Comparison of ENCODE assay signal across 21 mouse cellular contexts in the genomic region with DNA sequence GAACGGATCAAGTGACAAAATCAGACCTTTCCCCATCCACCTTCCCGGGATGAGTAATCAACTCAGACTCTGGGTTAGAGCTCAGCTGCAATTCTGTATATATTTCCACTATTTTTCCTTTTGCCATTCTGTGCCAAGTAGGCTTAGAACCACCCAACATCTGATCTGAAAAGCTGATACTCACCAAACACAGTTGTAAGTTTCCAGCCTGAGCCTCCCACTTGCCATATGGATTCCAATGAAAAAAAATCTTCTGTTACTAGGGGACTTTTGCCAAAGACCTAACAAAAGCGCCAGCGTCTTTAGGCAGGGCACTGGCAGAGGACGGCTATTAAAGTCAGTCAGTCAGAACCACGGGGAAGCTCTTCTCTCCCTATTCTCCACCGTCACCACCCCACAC. TPM values are rescaled to one million over a fixed set of nuclear protein-coding genes. Genes with fewer than 3 reads are reported as not detected.
DNase-seq lines count a peak whose midpoint lies in the region; ATAC-seq and TF ChIP-seq lines count a peak whose summit lies in the region.
"Had no signal": no experiment of that assay in that cellular context is flagged by ENCODE, and none has a peak within 500 bp of the region (broad histone marks: within the 10 kb centered on the region; RNA-seq: fewer than 3 reads in every experiment).

No protein-coding gene starts in this region.

- WGBS in forebrain, embryonic 15.5 days = 30% methylated on average over 7 of the region's 7 CpGs
- 48% methylated on average over 7 of the region's 7 CpGs for WGBS in forebrain, embryonic 11.5 days
- 24% methylated on average over 7 of the region's 7 CpGs for WGBS in neural tube, embryonic 13.5 days
- 25% methylated on average over 7 of the region's 7 CpGs for whole genome bisulfite sequencing in neural tube, embryonic 15.5 days
- 49% methylated on average over 7 of the region's 7 CpGs for WGBS in stomach, postnatal 0 days

- no peaks in the 10 kb centered on the region for H3K9me3 ChIP-seq in forebrain, embryonic 15.5 days
- no peaks in the 10 kb centered on the region for H3K9me3 ChIP-seq in forebrain, embryonic 11.5 days (ENCODE audit: control insufficient read depth, low read length)
- H3K9me3 ChIP-seq in neural tube, embryonic 13.5 days = no peaks in the 10 kb centered on the region
- H3K9me3 ChIP-seq in neural tube, embryonic 15.5 days (replicated peaks) = no peaks in the 10 kb centered on the region
- no peaks in the 10 kb centered on the region for H3K9me3 ChIP-seq in stomach, postnatal 0 days (ENCODE audit: control insufficient read depth, low read length)
- H3K9me3 ChIP-seq: forebrain, embryonic 13.5 days; G1E; heart, embryonic 15.5 days; lung, embryonic 15.5 days had no signal

- no peak for TF ChIP-seq EP300 in stomach, postnatal 0 days (optimal IDR thresholded peaks at IDR 0.05)

- H3K27me3 ChIP-seq in forebrain, embryonic 15.5 days = 0 out of 2 replicates have a peak, but pooled peaks cover 4% of the 10 kb centered on the region
- peaks cover 7% of the 10 kb centered on the region for H3K27me3 ChIP-seq in forebrain, embryonic 11.5 days (ENCODE audit: control insufficient read depth, insufficient read depth, low read length)
- H3K27me3 ChIP-seq in neural tube, embryonic 13.5 days = peaks cover 3% of the 10 kb centered on the region; the same call in 1 of the 2 replicates
- H3K27me3 ChIP-seq in neural tube, embryonic 15.5 days (replicated peaks) = no peaks in the 10 kb centered on the region
- H3K27me3 ChIP-seq in stomach, postnatal 0 days (ENCODE audit: control insufficient read depth, insufficient read depth, low read length) = no peaks in the 10 kb centered on the region

- no peak for TF ChIP-seq CTCF in stomach, postnatal 0 days (IDR thresholded peaks at IDR 0.05; ENCODE audit: low read depth)

- DNase-seq in forebrain, embryonic 11.5 days (ENCODE audit: low spot score) = no peak
- peak; percentile 30 for DNase-seq in layer of hippocampus, adult 11-12 months (ENCODE audit: low spot score)
- no peak for DNase-seq in layer of hippocampus, postnatal 25 days (ENCODE audit: extremely low spot score in 1 of 2, low spot score in 1 of 2)
- peak; percentile 62 for DNase-seq in layer of hippocampus, adult 9-11 months
- no peak for DNase-seq in stomach, postnatal 0 days (ENCODE audit: low spot score)
- DNase-seq: adrenal gland, postnatal 25 days; cerebellum, adult 18-20 months; gastrocnemius, postnatal 14 days; heart, adult 2 months; heart, postnatal 4 days; kidney, adult 18-20 months; kidney, postnatal 25 days; lung, postnatal 4 days had no signal

- no peak overlapping the region for H3K9ac ChIP-seq in forebrain, embryonic 15.5 days (replicated peaks)
- H3K9ac ChIP-seq in forebrain, embryonic 11.5 days (ENCODE audit: low read length) = no peak overlapping the region
- H3K9ac ChIP-seq in neural tube, embryonic 13.5 days = no peak overlapping the region
- no peak overlapping the region for H3K9ac ChIP-seq in neural tube, embryonic 15.5 days (replicated peaks)
- H3K9ac ChIP-seq in stomach, postnatal 0 days (ENCODE audit: low read length) = no peak overlapping the region
- H3K9ac ChIP-seq: forebrain, embryonic 13.5 days; heart, embryonic 15.5 days; liver, embryonic 14.5 days; lung, embryonic 15.5 days had no signal

- 0 out of 2 replicates have a peak, but pooled peaks cover 3% of the 10 kb centered on the region for H3K36me3 ChIP-seq in forebrain, embryonic 15.5 days
- no peaks in the 10 kb centered on the region for H3K36me3 ChIP-seq in forebrain, embryonic 11.5 days (ENCODE audit: control insufficient read depth, insufficient read depth, low read length)
- H3K36me3 ChIP-seq in neural tube, embryonic 13.5 days = peaks cover 2% of the 10 kb centered on the region; the same call in 1 of the 2 replicates
- H3K36me3 ChIP-seq in neural tube, embryonic 15.5 days = peaks cover 2% of the 10 kb centered on the region; the same call in 1 of the 2 replicates
- no peaks in the 10 kb centered on the region for H3K36me3 ChIP-seq in stomach, postnatal 0 days (ENCODE audit: control insufficient read depth, insufficient read depth, low read length)
- H3K36me3 ChIP-seq: heart, embryonic 15.5 days; lung, embryonic 15.5 days had no signal

- 0 out of 2 replicates have a peak overlapping the region, but pooled peaks have one; percentile 2 for H3K27ac ChIP-seq in forebrain, embryonic 15.5 days (replicated peaks)
- H3K27ac ChIP-seq in forebrain, embryonic 11.5 days (ENCODE audit: low read depth, low read length) = no peak overlapping the region
- H3K27ac ChIP-seq in neural tube, embryonic 13.5 days (replicated peaks) = peak overlapping the region; percentile 81
- no peak overlapping the region for H3K27ac ChIP-seq in neural tube, embryonic 15.5 days (replicated peaks)
- no peak overlapping the region for H3K27ac ChIP-seq in stomach, postnatal 0 days (replicated peaks)
- H3K27ac ChIP-seq: forebrain, embryonic 13.5 days; heart, adult 2 months; heart, embryonic 15.5 days; liver, embryonic 14.5 days; lung, embryonic 15.5 days had no signal

- no peak overlapping the region for H3K4me3 ChIP-seq in forebrain, embryonic 15.5 days
- no peak overlapping the region for H3K4me3 ChIP-seq in forebrain, embryonic 11.5 days (ENCODE audit: low read depth, low read length)
- no peak overlapping the region for H3K4me3 ChIP-seq in neural tube, embryonic 13.5 days
- no peak overlapping the region for H3K4me3 ChIP-seq in neural tube, embryonic 15.5 days (replicated peaks)
- H3K4me3 ChIP-seq in stomach, postnatal 0 days (ENCODE audit: low read depth, low read length) = no peak overlapping the region
- H3K4me3 ChIP-seq: forebrain, embryonic 13.5 days; heart, adult 2 months; heart, embryonic 15.5 days; lung, embryonic 15.5 days had no signal

- no peak for ATAC-seq in forebrain, embryonic 15.5 days (replicated peaks)
- no peak for ATAC-seq in forebrain, embryonic 11.5 days (replicated peaks; ENCODE audit: low FRiP score)
- ATAC-seq in neural tube, embryonic 13.5 days (ENCODE audit: low read depth) = no peak
- ATAC-seq in neural tube, embryonic 15.5 days (ENCODE audit: low FRiP score) = no peak
- ATAC-seq in stomach, postnatal 0 days (ENCODE audit: low FRiP score, low TSS enrichment) = no peak
- ATAC-seq: forebrain, embryonic 13.5 days had no signal

- no peak overlapping the region for H3K4me2 ChIP-seq in forebrain, embryonic 15.5 days (replicated peaks)
- H3K4me2 ChIP-seq in forebrain, embryonic 11.5 days (ENCODE audit: low read depth, low read length, severe bottlenecking) = no peak overlapping the region
- no peak overlapping the region for H3K4me2 ChIP-seq in neural tube, embryonic 13.5 days
- no peak overlapping the region for H3K4me2 ChIP-seq in neural tube, embryonic 15.5 days
- no peak overlapping the region for H3K4me2 ChIP-seq in stomach, postnatal 0 days (replicated peaks; ENCODE audit: low read depth)
- H3K4me2 ChIP-seq: forebrain, embryonic 13.5 days; heart, embryonic 15.5 days; lung, embryonic 15.5 days had no signal

- peaks cover 40% of the 10 kb centered on the region for H3K4me1 ChIP-seq in forebrain, embryonic 15.5 days
- H3K4me1 ChIP-seq in forebrain, embryonic 11.5 days (replicated peaks; ENCODE audit: control insufficient read depth, insufficient read depth, low read length) = peaks cover 3% of the 10 kb centered on the region; the same call in 1 of the 2 replicates
- H3K4me1 ChIP-seq in neural tube, embryonic 13.5 days (replicated peaks) = peaks cover 39% of the 10 kb centered on the region
- peaks cover 25% of the 10 kb centered on the region for H3K4me1 ChIP-seq in neural tube, embryonic 15.5 days
- peaks cover 3% of the 10 kb centered on the region; the same call in 1 of the 2 replicates for H3K4me1 ChIP-seq in stomach, postnatal 0 days (replicated peaks; ENCODE audit: control insufficient read depth, insufficient read depth)

RNA-seq across cellular contexts. Expression of a gene that starts 1.3 kb away (rescaled TPM):
- polyA plus RNA-seq in forebrain, embryonic 15.5 days (2015; fragmentation: Nextera tagmentation; extraction: Ambion mirVana) = 2.7 and 2.8 TPM in 2 replicates
- polyA plus RNA-seq in forebrain, embryonic 11.5 days (2014; fragmentation: Nextera tagmentation; extraction: Ambion mirVana) = 1.9 and 2.2 TPM in 2 replicates
- total RNA-seq in layer of hippocampus, postnatal 25 days (2021) = under 1 TPM; 0.70 to 0.71 TPM
- 4.2 and 6.0 TPM in 2 replicates for polyA plus RNA-seq in neural tube, embryonic 13.5 days (2015; fragmentation: Nextera tagmentation; extraction: Ambion mirVana)
- 3.4 and 3.5 TPM in 2 replicates for polyA plus RNA-seq in neural tube, embryonic 15.5 days (2015; fragmentation: Nextera tagmentation; extraction: Ambion mirVana)
- polyA plus RNA-seq in stomach, postnatal 0 days (2015; fragmentation: Nextera tagmentation; extraction: Ambion mirVana) = 0.36 and 0.39 TPM in 2 replicates
- total RNA-seq: adrenal gland, postnatal 25 days; heart, adult 2 months; heart, postnatal 4 days had no signal
- polyA plus RNA-seq: G1E; heart, adult 2 months had no signal

RNA-seq across cellular contexts. Expression of a gene that starts 22.1 kb away (rescaled TPM):
- 14.6 and 16.6 TPM in 2 replicates for polyA plus RNA-seq in forebrain, embryonic 15.5 days (2015; fragmentation: Nextera tagmentation; extraction: Ambion mirVana)
- 19.9 and 22.2 TPM in 2 replicates for polyA plus RNA-seq in forebrain, embryonic 11.5 days (2014; fragmentation: Nextera tagmentation; extraction: Ambion mirVana)
- total RNA-seq in layer of hippocampus, postnatal 25 days (2021) = 10 to 100 TPM; 11.2 to 11.5 TPM
- 16.0 and 16.3 TPM in 2 replicates for polyA plus RNA-seq in neural tube, embryonic 13.5 days (2015; fragmentation: Nextera tagmentation; extraction: Ambion mirVana)
- 15.9 and 17.3 TPM in 2 replicates for polyA plus RNA-seq in neural tube, embryonic 15.5 days (2015; fragmentation: Nextera tagmentation; extraction: Ambion mirVana)
- polyA plus RNA-seq in stomach, postnatal 0 days (2015; fragmentation: Nextera tagmentation; extraction: Ambion mirVana) = 3.3 and 4.1 TPM in 2 replicates

RNA-seq across cellular contexts. Expression of a gene that starts 28.9 kb away (rescaled TPM):
- polyA plus RNA-seq in forebrain, embryonic 15.5 days (2015; fragmentation: Nextera tagmentation; extraction: Ambion mirVana) = 483 and 504 TPM in 2 replicates
- polyA plus RNA-seq in forebrain, embryonic 11.5 days (2014; fragmentation: Nextera tagmentation; extraction: Ambion mirVana) = 272 and 278 TPM in 2 replicates
- 100 to 1,000 TPM; 196 to 239 TPM for total RNA-seq in layer of hippocampus, postnatal 25 days (2021)
- 491 and 502 TPM in 2 replicates for polyA plus RNA-seq in neural tube, embryonic 13.5 days (2015; fragmentation: Nextera tagmentation; extraction: Ambion mirVana)
- polyA plus RNA-seq in neural tube, embryonic 15.5 days (2015; fragmentation: Nextera tagmentation; extraction: Ambion mirVana) = 403 and 479 TPM in 2 replicates
- 290 and 292 TPM in 2 replicates for polyA plus RNA-seq in stomach, postnatal 0 days (2015; fragmentation: Nextera tagmentation; extraction: Ambion mirVana)

RNA-seq across cellular contexts. Expression of a gene that starts 35.0 kb away (rescaled TPM):
- polyA plus RNA-seq in forebrain, embryonic 15.5 days (2015; fragmentation: Nextera tagmentation; extraction: Ambion mirVana) = 4.2 and 4.3 TPM in 2 replicates
- polyA plus RNA-seq in forebrain, embryonic 11.5 days (2014; fragmentation: Nextera tagmentation; extraction: Ambion mirVana) = 8.5 and 11.1 TPM in 2 replicates
- total RNA-seq in layer of hippocampus, postnatal 25 days (2021) = 1 to 10 TPM; 4.1 to 4.3 TPM
- 5.3 and 5.9 TPM in 2 replicates for polyA plus RNA-seq in neural tube, embryonic 13.5 days (2015; fragmentation: Nextera tagmentation; extraction: Ambion mirVana)
- 3.9 and 4.8 TPM in 2 replicates for polyA plus RNA-seq in neural tube, embryonic 15.5 days (2015; fragmentation: Nextera tagmentation; extraction: Ambion mirVana)
- 9.9 and 10.1 TPM in 2 replicates for polyA plus RNA-seq in stomach, postnatal 0 days (2015; fragmentation: Nextera tagmentation; extraction: Ambion mirVana)

RNA-seq across cellular contexts. Expression of a gene that starts 57.5 kb away (rescaled TPM):
- polyA plus RNA-seq in forebrain, embryonic 15.5 days (2015; fragmentation: Nextera tagmentation; extraction: Ambion mirVana) = 173 and 181 TPM in 2 replicates
- polyA plus RNA-seq in forebrain, embryonic 11.5 days (2014; fragmentation: Nextera tagmentation; extraction: Ambion mirVana) = 196 and 206 TPM in 2 replicates
- 10 to 100 TPM; 77.6 to 81.2 TPM for total RNA-seq in layer of hippocampus, postnatal 25 days (2021)
- 175 and 197 TPM in 2 replicates for polyA plus RNA-seq in neural tube, embryonic 13.5 days (2015; fragmentation: Nextera tagmentation; extraction: Ambion mirVana)
- polyA plus RNA-seq in neural tube, embryonic 15.5 days (2015; fragmentation: Nextera tagmentation; extraction: Ambion mirVana) = 194 and 201 TPM in 2 replicates
- 98.6 and 101 TPM in 2 replicates for polyA plus RNA-seq in stomach, postnatal 0 days (2015; fragmentation: Nextera tagmentation; extraction: Ambion mirVana)

Comparison
In these comparisons a context has a peak if more than half of its experiments do, and no peak if none do; other contexts are left out.
1. H3K27ac ChIP-seq: peak in forebrain, embryonic 15.5 days (single experiment) and neural tube, embryonic 13.5 days (single experiment); none in forebrain, embryonic 11.5 days (single experiment), neural tube, embryonic 15.5 days (single experiment) and stomach, postnatal 0 days (single experiment).
2. DNase-seq: peak in layer of hippocampus, adult 11-12 months (single experiment) and layer of hippocampus, adult 9-11 months (single experiment); none in forebrain, embryonic 11.5 days (single experiment), layer of hippocampus, postnatal 25 days (0 of 2) and stomach, postnatal 0 days (single experiment).